Mouse (Mus musculus): ENCODE data around the gene Pax7. TPM values are rescaled to one million over a fixed set of nuclear protein-coding genes. Genes with fewer than 3 reads are reported as not detected.

The Pax7 gene
- polyA plus RNA-seq (2015; fragmentation: Nextera tagmentation; extraction: Ambion mirVana): 0.03 and 0.04 TPM in 2 replicates

DNA sequence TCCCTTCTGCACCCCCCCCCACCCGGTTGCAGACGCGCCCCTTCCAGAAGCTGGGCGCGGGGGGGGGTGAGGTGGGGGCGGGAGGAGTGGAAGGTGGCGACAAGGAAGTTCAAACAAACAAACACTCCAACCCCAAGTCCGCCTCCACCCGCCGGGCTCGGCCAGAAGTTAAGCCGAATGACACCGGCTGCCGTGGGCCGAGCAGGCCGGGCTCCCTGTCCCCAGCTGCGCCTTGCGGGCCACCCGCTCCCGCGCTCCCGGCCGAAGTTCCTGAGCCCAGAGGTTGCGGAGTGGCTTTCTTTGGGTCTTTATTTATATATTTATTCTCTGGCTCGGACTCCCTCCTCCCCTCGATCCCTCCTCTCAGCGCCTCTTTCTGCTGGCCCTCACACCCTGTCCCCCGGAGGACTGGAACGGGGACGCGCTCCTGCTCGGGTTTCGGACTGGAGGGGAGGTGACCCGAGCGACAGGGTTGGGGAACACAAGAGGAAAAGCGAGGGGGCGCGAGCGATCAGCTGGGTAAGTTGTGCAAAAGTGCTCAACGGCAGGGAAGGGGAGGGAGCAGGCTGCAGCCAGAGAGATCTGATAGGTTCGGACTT, at the start of gene Pax7:
TSS of gene Pax7 (minus strand) at position 493 of the 599 bp plus-strand sequence.
- H3K9me3 ChIP-seq: no peaks in the 10 kb centered on the region
- WGBS: under 1% methylated on average over 40 of the region's 41 CpGs
- H3K4me1 ChIP-seq: peaks cover 14% of the 10 kb centered on the region
- no peak within 1 kb of the TSS for H3K27ac ChIP-seq
- no peak within 1 kb of the TSS for H3K9ac ChIP-seq
- no peaks in the 10 kb centered on the region for H3K36me3 ChIP-seq
- H3K4me3 ChIP-seq (replicated peaks): peak within 1 kb of the TSS; percentile 4; the same call in 1 of the 2 replicates
- H3K27me3 ChIP-seq (replicated peaks): peaks cover 98% of the 10 kb centered on the region
- ATAC-seq (ENCODE audit: insufficient read depth, low FRiP score, low read depth): no peak
- H3K4me2 ChIP-seq: peak within 1 kb of the TSS; percentile 34

DNA sequence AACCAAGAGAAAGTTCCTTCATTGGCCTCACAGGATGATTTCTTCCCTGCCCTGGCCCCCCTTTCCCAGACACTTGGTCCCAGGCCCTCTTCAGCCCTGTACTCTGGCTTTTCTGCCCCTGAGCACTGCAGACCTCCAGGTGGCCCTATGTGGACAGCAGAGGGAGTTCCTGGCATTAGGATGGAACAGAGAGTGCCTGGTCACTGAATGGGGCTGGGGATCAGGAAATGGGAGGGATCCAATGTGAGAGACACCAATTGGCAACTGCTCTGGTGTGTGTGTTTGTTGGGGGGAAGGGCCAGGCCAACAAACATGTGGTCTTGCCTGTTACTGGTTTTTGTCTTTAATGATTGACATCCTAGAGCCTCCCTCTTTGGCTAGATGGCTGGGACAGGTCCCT, 48.5 kb upstream of the Pax7 start:
- no peak for ATAC-seq (ENCODE audit: insufficient read depth, low FRiP score, low read depth)
- Histone ChIP-seq H3K27me3 (replicated peaks) (no peaks in the 10 kb centered on the region), H3K9me3 (no peaks in the 10 kb centered on the region), H3K36me3 (no peaks in the 10 kb centered on the region), H3K4me2 (no peak overlapping the region), H3K9ac (no peak overlapping the region), H3K4me1 (no peaks in the 10 kb centered on the region), H3K4me3 (replicated peaks) (no peak overlapping the region), H3K27ac (no peak overlapping the region)

DNA sequence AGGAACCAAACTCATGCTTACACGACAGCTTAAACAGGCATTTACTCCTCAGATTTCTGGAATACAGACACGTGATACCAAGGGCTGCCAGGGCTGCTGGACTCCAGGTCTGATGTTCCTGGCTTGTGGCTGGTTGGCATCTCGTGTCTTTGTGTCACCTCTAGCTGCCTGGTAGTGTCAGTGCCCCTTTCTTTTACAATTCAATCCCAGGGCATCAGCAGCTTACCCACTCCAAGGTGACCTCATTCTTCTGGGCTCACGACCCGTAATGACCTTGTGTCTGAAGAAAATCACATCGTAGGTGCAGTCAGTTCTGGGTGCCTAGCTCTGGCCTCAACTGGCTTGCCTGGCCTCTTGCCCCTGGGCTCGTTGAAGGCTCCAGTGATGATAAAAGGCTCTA, 46.0 kb upstream of the Pax7 start:
- Histone ChIP-seq H3K4me2 (no peak overlapping the region), H3K9me3 (no peaks in the 10 kb centered on the region), H3K27ac (no peak overlapping the region), H3K4me3 (replicated peaks) (no peak overlapping the region), H3K36me3 (no peaks in the 10 kb centered on the region), H3K27me3 (replicated peaks) (no peaks in the 10 kb centered on the region), H3K9ac (no peak overlapping the region), H3K4me1 (no peaks in the 10 kb centered on the region)
- 74% methylated on average over 7 of the region's 7 CpGs for WGBS
- no peak for ATAC-seq (ENCODE audit: insufficient read depth, low FRiP score, low read depth)

DNA sequence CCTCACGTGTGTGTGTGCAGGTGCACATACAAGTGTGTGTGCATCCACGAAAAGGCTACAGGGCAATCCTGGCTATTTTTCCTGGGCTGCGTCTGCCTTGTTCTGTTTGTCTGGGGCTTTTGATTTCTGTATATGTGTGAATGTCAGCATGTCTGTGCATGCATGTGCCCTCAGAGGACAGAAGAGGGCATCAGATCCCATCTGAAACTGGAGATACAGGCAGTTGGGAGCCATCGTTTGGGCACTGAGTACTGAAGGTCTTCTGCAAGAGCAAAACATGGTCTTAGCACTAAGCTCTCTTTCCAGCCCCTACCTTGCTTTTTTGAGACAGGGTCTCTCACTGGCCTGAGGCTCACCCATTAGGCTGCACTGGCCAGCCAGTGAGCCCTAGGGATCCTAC, 45.1 kb upstream of the Pax7 start:
- no peak overlapping the region for H3K27ac ChIP-seq
- no peaks in the 10 kb centered on the region for H3K27me3 ChIP-seq (replicated peaks)
- no peak overlapping the region for H3K9ac ChIP-seq
- H3K36me3 ChIP-seq: no peaks in the 10 kb centered on the region
- no peaks in the 10 kb centered on the region for H3K4me1 ChIP-seq
- H3K9me3 ChIP-seq: no peaks in the 10 kb centered on the region
- 66% methylated on average over 4 of the region's 4 CpGs for WGBS
- no peak for ATAC-seq (ENCODE audit: insufficient read depth, low FRiP score, low read depth)
- no peak overlapping the region for H3K4me3 ChIP-seq (replicated peaks)
- no peak overlapping the region for H3K4me2 ChIP-seq

DNA sequence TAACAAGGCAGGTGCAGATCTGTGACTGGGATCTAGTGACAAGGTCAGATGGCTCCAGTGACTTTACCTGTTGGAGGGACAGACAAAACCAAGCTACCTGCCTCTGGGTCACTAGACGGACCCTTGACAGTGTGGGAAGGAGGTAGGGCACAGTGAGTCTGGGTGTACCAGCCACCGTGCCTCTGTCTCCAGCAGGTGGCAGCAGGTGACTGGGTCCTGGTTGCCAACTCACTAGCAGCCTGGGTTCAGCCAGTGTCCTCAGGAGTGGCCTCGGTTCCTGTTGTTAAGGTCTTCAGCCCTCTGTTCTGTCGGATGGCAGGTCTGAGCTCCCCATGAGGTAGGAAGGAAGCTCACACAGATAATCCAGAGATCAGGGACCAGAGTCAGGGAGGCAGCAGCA, 43.9 kb upstream of the Pax7 start:
- H3K9me3 ChIP-seq: no peaks in the 10 kb centered on the region
- H3K36me3 ChIP-seq: no peaks in the 10 kb centered on the region
- H3K27me3 ChIP-seq (replicated peaks): no peaks in the 10 kb centered on the region
- no peak for ATAC-seq (ENCODE audit: insufficient read depth, low FRiP score, low read depth)
- H3K9ac ChIP-seq: no peak overlapping the region
- H3K4me3 ChIP-seq (replicated peaks): no peak overlapping the region
- H3K27ac ChIP-seq: no peak overlapping the region
- 11% methylated on average over 4 of the region's 4 CpGs for WGBS
- no peak overlapping the region for H3K4me2 ChIP-seq
- no peaks in the 10 kb centered on the region for H3K4me1 ChIP-seq

DNA sequence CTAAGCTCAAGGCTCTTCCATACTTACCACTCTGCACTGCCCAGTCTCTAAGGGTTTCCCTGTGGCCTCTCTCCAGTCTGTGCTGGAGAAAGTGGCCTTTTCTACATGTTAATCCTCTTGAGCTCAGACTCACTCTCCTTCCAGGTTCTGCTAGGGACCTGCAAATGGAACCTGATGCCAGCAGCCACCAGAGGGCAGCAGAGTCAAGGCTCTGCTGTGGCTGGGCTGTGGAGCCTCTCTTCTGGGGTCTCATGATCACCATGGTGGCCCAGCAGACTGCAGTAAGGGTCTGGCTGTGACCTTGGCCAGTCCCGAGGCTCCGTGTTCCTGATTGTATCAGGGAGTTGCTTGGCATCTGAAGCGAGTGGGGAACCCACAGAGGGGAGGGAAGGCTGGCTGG, 39.3 kb upstream of the Pax7 start:
- no peak overlapping the region for H3K4me2 ChIP-seq
- no peaks in the 10 kb centered on the region for H3K36me3 ChIP-seq
- no peaks in the 10 kb centered on the region for H3K4me1 ChIP-seq
- H3K27me3 ChIP-seq (replicated peaks): no peaks in the 10 kb centered on the region
- no peaks in the 10 kb centered on the region for H3K9me3 ChIP-seq
- no peak for ATAC-seq (ENCODE audit: insufficient read depth, low FRiP score, low read depth)
- H3K27ac ChIP-seq: no peak overlapping the region
- no peak overlapping the region for H3K9ac ChIP-seq
- WGBS: 9% methylated on average over 3 of the region's 3 CpGs
- no peak overlapping the region for H3K4me3 ChIP-seq (replicated peaks)

DNA sequence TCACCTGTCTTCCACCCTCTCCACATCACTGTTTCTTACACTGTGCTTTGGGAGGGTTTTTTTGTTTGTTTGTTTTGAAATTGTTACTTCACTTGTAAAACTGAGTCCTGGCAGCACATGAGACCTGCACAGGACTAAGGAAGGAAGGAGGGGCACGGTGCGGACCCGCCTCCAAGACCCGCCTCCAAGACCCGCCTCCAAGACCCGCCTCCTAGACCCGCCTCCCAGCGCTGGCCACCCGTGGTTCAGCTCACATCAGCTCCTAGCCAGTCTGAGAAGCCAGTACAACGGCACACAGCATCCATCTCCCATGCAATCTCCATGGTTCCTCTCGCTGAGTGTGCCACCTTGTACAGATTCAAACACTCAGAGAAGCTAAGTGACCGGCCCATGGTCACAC, 38.4 kb upstream of the Pax7 start:
- Histone ChIP-seq H3K27ac (no peak overlapping the region), H3K36me3 (no peaks in the 10 kb centered on the region), H3K4me3 (replicated peaks) (no peak overlapping the region), H3K4me1 (no peaks in the 10 kb centered on the region), H3K9ac (no peak overlapping the region), H3K27me3 (replicated peaks) (no peaks in the 10 kb centered on the region), H3K4me2 (no peak overlapping the region), H3K9me3 (no peaks in the 10 kb centered on the region)
- WGBS: 19% methylated on average over 12 of the region's 12 CpGs
- ATAC-seq (ENCODE audit: insufficient read depth, low FRiP score, low read depth): no peak

DNA sequence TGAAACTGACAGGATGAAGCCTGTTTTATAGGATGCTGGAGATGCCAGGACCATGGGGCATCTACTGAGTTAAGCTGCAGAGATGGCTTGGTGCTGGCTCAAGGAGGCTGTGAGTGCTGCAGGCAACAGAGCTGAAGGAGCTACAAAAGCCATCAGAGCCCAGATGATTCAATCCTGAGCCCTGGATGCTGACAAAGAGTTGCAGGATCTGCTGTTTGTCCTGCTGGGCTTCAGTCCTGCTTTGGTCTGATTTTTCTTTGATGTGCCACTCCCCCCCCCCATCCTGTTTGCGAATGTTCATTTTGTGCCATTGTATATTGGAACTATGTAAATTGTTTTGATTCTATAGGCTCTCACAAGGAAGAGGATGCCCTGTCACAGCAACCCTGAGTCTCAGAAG, 29.9 kb upstream of the Pax7 start:
- WGBS: 80% methylated on average over 1 of the region's 1 CpGs
- Histone ChIP-seq H3K36me3 (no peaks in the 10 kb centered on the region), H3K27ac (no peak overlapping the region), H3K9me3 (no peaks in the 10 kb centered on the region), H3K4me1 (no peaks in the 10 kb centered on the region), H3K4me2 (no peak overlapping the region), H3K9ac (no peak overlapping the region), H3K27me3 (replicated peaks) (no peaks in the 10 kb centered on the region; the same call in 1 of the 2 replicates), H3K4me3 (replicated peaks) (no peak overlapping the region)
- ATAC-seq (ENCODE audit: insufficient read depth, low FRiP score, low read depth): no peak

DNA sequence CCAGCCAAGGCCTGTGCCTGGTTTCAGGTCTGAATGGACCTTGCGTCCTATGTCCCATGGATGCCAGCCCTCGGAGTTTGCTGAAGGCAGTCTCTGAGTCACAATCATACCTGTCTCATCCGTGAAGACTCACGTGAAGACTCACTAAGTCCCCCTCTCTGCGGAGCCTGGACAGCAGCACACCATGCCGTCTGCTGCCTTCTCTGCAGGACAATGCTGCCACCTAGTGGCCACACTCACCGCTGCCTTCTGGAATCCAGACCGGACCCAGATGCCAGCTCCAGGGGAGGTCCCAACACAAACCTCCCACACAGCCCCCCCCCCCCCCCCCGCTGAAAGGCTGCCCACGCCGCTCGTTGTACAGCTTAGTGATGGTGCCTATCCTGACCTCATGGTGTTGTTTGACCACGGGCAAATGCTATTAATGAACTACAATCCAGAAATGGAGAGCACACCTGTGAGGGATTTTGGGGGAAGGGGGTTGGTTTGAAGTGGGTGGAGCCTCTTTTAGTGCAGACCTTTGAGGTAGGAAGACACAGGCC, 25.4 kb upstream of the Pax7 start:
- ATAC-seq (ENCODE audit: insufficient read depth, low FRiP score, low read depth): no peak
- Histone ChIP-seq H3K27me3 (replicated peaks) (peaks cover 25% of the 10 kb centered on the region), H3K4me3 (replicated peaks) (no peak overlapping the region), H3K36me3 (no peaks in the 10 kb centered on the region), H3K9ac (no peak overlapping the region), H3K9me3 (no peaks in the 10 kb centered on the region), H3K27ac (no peak overlapping the region), H3K4me1 (no peaks in the 10 kb centered on the region), H3K4me2 (no peak overlapping the region)
- WGBS: 3% methylated on average over 13 of the region's 13 CpGs

DNA sequence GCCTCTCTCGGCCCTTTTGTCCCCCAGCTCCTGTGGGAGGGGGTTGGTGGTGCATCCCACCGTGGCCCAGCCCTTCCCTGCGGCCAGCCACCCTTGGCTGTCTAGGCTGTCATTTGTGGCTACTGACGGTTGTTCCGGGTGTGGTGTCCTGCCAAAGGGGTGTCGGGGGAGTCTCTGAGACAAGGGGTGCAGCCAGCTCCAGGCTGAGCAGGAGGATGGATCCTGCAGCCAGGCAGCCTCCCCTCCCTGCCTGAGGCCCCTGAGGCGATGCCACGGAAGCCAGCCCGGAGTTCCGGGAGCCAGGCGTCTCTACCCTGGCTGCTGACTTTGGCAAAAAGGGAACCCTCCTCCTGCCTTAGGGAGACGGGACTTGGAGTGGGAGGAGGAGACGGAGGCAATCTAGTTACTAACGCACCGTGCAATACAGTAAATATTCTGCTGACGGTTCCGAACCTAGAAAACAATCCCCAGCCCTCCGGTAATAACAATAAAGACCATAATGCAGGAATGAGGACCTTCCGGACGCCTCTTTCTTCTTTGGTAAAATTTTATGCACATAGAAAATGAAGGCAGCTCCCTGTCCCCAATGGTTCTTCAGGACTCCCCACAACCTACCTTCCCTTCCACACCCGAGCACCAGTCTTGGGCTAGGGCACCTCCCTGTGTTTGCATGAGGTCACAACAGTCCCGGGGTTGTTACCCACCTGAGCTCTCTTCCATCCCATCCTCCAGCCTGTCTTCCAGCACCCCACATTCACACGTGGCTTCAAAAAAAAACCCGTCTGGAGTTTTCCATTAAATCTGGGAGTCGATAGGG, 19.1 kb upstream of the Pax7 start:
- Histone ChIP-seq H3K4me2 (peak overlapping the region; percentile 23; the same call in 1 of the 2 replicates), H3K36me3 (no peaks in the 10 kb centered on the region), H3K9me3 (no peaks in the 10 kb centered on the region), H3K27me3 (replicated peaks) (peaks cover 75% of the 10 kb centered on the region), H3K27ac (no peak overlapping the region), H3K4me3 (replicated peaks) (no peak overlapping the region), H3K9ac (no peak overlapping the region), H3K4me1 (0 out of 2 replicates have a peak, but pooled peaks cover 5% of the 10 kb centered on the region)
- 2% methylated on average over 25 of the region's 25 CpGs for WGBS
- ATAC-seq (ENCODE audit: insufficient read depth, low FRiP score, low read depth): no peak

DNA sequence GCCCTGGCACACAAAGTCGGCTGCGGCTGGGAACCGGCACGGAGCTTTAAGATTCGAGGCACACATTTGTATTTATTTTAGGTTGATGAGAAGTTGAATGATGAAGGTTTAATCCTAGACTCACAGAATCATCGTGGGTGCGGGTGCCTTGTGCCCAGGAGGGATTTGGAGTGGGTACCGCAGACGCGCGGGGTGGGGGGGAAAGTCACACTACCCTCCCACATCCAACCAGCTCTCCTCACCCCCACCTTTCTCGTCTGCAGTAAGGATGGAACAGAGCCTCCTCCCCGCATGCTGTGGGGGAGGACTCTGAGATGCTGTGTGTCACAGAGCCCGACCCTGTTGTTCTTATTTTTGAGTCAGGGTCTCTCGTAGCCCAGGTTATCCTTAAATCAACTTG, 18.1 kb upstream of the Pax7 start:
- 9% methylated on average over 15 of the region's 15 CpGs for WGBS

DNA sequence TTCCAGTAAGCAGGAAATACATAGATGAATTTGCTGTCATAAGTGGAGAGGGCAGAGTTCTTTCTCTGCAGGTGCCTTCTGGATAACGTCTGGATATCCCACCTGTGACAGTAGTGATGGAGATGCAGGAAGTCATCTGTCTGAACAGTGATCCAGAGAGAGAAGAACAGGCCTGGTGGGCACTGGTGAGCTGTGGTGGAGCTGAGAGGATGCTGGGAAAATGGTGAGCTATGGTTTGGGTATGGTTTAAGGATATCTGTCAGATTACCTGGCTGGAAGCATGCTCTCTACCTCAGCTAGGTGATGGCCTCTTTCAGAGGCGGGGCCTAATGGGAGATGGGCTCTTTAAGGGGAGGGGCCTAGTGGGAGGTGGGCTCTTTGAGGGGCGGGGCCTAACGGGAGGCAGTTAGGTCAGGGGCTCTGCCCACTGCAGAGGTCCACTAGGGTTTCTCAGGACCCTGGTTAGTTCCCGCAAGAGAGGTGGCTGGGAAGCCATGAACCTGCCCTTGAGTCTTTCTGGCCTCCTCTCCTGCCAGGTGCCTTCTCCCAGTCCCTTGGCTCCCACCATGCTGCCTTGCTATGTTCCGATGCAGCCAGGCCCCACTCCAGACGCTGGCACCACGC, 17.3 kb upstream of the Pax7 start:
- H3K4me2 ChIP-seq: no peak overlapping the region
- no peak overlapping the region for H3K9ac ChIP-seq
- ATAC-seq (ENCODE audit: insufficient read depth, low FRiP score, low read depth): no peak
- peaks cover 72% of the 10 kb centered on the region for H3K27me3 ChIP-seq (replicated peaks)
- H3K9me3 ChIP-seq: no peaks in the 10 kb centered on the region
- no peaks in the 10 kb centered on the region for H3K36me3 ChIP-seq
- H3K4me1 ChIP-seq: 0 out of 2 replicates have a peak, but pooled peaks cover 5% of the 10 kb centered on the region
- H3K4me3 ChIP-seq (replicated peaks): no peak overlapping the region
- H3K27ac ChIP-seq: no peak overlapping the region
- WGBS: 11% methylated on average over 8 of the region's 8 CpGs

More for the DNA sequence above, 18.1 kb upstream of the Pax7 start:
- H3K4me3 ChIP-seq (replicated peaks): no peak overlapping the region
- H3K9me3 ChIP-seq: no peaks in the 10 kb centered on the region
- H3K36me3 ChIP-seq: no peaks in the 10 kb centered on the region
- H3K4me2 ChIP-seq: no peak overlapping the region
- H3K4me1 ChIP-seq: 0 out of 2 replicates have a peak, but pooled peaks cover 5% of the 10 kb centered on the region
- no peak overlapping the region for H3K27ac ChIP-seq
- no peak overlapping the region for H3K9ac ChIP-seq
- no peak for ATAC-seq (ENCODE audit: insufficient read depth, low FRiP score, low read depth)
- H3K27me3 ChIP-seq (replicated peaks): peaks cover 72% of the 10 kb centered on the region
